Mouse (Mus musculus) E14TG2a.4 (cell line): Measurements from ENCODE around the gene A830018L16Rik.

ENCODE experiments used
- CTCF ChIP-seq: conservative IDR thresholded peaks from 2 replicates; pipeline ENCODE4 v1.5.1; 2014; ENCODE audit warnings: low read length
- POU5F1 ChIP-seq: IDR thresholded peaks from 2 replicates; pipeline ENCODE4 v1.6.1; 2014; ENCODE audit warnings: low read length, borderline replicate concordance

DNA sequence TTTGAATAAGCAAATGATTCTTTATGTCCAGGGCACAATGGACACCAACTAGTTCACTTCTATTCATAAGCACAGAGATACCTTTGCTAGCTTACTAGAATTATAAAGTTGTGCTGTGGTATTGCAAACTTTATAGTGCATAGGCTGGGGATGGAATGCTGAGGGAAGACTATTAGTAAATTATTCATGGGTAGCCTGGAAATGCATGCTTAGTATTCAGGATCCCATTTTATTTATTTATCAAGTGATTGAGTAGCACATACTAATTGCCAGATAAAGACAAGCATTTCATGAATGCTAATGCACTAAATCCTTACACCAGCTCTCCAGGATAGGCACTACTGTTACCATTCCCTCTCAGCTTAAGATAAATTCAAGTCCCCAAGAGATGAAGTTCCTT lies 8.4 kb upstream of the A830018L16Rik start:
- TF ChIP-seq CTCF (no peak), POU5F1 (no peak)
